Mouse (Mus musculus) heart, adult 2 months (tissue): ENCODE results near the gene Slc25a45.

Experiments
- CTCF ChIP-seq: fragments of 200-600 bp; IDR thresholded peaks from 2 replicates; pipeline ENCODE4 v1.8.1; 2022; ENCODE audit warnings: antibody characterized with exemption, mild to moderate bottlenecking, moderate library complexity
- POLR2A ChIP-seq: fragments of 200-500 bp; IDR thresholded peaks from 2 replicates; pipeline ENCODE4 v1.6.1; 2011; ENCODE audit warnings: mild to moderate bottlenecking, low read depth, low read length, control low read depth; ENCODE audit not compliant: insufficient read depth

GRCm38 (mm10) chr19:5848032-5848825 lies 29.4 kb upstream of the Slc25a45 start:
- peak; percentile 33 for TF ChIP-seq POLR2A
- TF ChIP-seq CTCF: no peak
